Mouse (Mus musculus) G1E (cell line): ENCODE measurements around the gene Kif23.

Experiments
- CTCF ChIP-seq: IDR thresholded peaks from 2 replicates; pipeline ENCODE4 v1.5.1; 2012; ENCODE audit warnings: low read depth, low read length, inconsistent platforms, mixed read lengths
- GATA1 ChIP-seq: IDR thresholded peaks from 2 replicates; pipeline ENCODE4 v1.6.1; 2012; ENCODE audit warnings: borderline replicate concordance, low read length, inconsistent platforms, mixed read lengths
- GATA2 ChIP-seq: IDR thresholded peaks from 2 replicates; pipeline ENCODE4 v1.6.1; 2012; ENCODE audit warnings: low read depth, low read length, inconsistent platforms, borderline replicate concordance
- POLR2AphosphoS5 ChIP-seq: IDR thresholded peaks from 2 replicates; pipeline ENCODE4 v1.6.1; 2012; ENCODE audit warnings: low read depth, low read length, inconsistent platforms; ENCODE audit not compliant: insufficient replicate concordance
- TAL1 ChIP-seq: conservative IDR thresholded peaks from 2 replicates; pipeline ENCODE4 v1.6.1; 2012; ENCODE audit warnings: low read depth, low read length, inconsistent platforms, mixed read lengths

DNA sequence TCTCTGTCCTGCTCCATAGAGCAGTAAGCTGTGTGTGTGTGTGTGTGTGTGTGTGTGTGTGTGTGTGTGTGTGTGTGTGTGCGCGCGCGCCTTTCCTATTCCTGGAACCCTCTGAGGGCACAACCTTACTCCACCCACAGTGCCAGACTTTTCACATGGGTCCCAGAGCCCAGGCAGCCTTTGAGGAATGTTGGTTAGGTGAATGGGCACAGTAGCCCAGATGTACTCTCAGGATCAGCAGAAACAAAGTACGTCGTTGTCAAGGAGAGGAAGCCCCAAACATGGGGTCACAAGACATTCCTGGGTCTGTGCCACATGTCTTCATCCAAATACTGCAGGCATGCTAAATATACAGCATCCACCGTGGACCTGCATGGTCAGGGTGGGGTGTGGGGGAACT, 19.4 kb upstream of the Kif23 start:
- TF ChIP-seq CTCF (no peak), GATA1 (no peak), POLR2AphosphoS5 (no peak), TAL1 (no peak), GATA2 (no peak)
